Mouse (Mus musculus) frontal cortex, postnatal 25 days (tissue): ENCODE data around the gene Rgl1.

Experiments
- DNase-seq, 2 experiments: peaks; one replicate each; pipeline ENCODE4 v3.0.0; 2022; ENCODE audit warnings: low spot score in 2 of 2

The Rgl1 gene

DNA sequence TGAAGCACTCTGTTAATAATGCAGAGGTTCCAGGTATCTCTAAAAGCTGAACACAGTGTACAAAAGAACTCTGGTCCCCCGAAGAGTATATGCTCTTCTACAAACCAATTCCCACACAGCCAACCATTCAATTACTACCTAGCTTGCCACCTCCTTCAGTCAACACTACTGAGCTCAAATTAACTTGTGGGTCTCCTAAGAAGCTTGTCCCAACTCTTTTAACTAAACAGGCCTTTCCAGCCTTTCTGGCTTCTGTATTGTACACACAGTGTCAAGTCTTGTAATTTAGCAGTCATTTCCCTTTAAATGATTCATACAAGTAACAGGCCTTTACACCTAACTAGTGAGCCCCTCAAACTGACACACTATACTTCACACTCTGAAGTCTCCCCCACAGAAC, 48.8 kb downstream of the Rgl1 start:
- no peak for DNase-seq

DNA sequence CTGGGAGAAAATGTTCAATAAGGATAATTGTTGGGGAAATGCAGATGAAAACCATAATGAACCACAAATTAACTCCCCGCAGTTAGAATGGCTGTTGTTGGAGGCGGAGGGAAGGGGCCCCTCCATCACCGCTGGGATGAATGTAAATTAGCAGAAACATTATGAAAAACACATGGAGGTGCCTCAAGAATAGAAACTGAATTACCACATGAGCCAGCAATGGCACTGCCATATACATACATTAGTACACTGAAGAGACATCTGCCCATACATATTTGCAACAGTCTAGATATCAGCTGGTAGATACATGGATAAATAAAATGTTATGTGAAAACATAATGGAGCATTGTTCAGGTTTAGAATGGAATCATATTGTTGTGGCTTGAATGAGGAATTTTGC, 51.7 kb downstream of the Rgl1 start:
- no peak for DNase-seq

DNA sequence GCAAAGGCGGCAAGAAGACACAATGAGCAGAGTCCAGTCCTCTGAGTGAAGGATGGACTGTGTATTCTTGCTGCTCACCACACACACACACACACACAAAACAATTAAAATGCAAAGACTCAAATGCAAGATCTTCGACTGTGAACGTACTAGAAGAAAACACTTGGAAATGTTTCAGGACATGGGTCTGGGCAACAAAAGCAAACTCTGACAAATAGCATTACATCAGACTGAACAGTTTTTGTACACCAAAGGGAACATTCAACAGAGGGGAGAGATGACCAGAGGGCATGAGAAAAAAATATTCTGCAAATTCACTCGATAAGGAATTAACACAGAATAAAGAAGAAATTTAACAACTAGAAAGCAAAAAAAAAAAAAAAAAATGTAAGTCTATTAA, 52.2 kb downstream of the Rgl1 start:
- no peak for DNase-seq

DNA sequence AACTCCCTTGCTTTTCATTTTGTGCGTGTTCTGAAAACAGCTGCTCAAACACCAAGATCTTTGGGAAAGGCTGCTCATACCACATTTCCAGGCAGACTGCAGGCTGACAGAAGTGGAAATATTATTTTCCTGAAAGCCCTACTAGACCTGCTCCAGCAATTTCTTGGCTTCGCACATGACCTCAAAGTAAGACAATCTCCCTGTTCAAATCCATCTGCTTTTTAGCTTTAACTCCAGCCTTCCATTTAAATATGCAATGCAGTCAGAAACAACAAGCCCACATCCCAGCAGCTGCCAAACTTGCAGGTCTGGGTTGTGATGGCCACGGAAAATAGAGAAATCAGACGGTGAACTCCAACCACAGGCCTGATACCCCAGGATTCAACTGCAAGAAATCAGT, 55.1 kb downstream of the Rgl1 start:
- DNase-seq, result no peak

DNA sequence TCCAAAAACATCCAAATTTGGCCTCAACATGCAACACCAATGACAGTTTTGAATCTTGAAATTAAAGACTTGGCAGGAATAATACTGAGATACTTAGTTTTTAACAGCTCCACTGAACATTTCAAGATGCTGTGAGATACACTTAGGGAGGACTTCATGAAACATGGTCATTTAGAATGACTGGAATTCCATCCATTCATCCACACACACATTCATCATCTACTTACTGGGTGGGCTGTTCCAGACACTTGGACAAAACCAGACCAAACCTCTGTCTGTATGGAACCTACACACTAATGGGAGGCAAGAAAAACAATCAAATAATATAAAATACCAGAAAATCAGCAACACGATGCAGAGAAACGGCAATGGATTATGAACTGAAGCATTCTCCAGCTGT, 58.6 kb downstream of the Rgl1 start:
- no peak for DNase-seq

DNA sequence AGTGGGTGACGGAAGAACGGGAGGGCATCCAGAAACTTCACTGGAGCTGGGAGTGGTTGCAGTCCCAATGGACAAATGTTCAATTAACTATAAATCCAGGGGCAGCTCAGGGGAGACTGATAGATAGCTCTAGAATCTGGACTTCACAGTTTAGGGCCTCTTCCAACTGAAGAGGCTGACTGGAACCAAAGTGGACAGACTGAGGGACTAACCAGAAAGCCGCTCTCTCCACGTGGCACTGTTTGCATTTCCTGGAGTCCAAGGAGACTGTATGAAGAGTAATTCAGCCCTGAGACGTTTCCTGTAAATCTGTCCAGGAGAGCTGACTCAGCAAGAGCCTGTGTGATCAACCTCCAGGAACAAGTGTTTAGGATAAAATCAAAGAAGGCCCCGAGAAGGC, 62.2 kb downstream of the Rgl1 start:
- DNase-seq, result no peak

DNA sequence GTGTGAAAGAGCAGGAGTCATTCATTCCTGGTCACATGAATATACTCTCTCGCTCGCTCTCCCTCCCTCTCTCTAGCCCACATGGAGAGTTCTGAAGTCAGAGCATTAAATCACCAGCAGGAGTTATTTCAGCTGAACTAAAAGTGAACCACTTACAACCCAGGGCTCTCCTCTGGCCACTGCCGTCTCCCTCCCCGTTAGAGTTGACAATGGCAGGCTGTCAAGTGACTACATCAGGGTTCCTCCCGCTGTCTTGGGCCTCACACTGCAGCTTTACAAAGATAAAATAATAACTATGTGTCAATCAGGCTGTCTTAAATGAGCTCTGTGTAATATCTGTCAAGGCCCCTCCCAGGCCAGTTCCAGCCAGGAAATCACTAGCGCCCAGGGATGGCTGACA, 63.2 kb downstream of the Rgl1 start:
- DNase-seq, result no peak

DNA sequence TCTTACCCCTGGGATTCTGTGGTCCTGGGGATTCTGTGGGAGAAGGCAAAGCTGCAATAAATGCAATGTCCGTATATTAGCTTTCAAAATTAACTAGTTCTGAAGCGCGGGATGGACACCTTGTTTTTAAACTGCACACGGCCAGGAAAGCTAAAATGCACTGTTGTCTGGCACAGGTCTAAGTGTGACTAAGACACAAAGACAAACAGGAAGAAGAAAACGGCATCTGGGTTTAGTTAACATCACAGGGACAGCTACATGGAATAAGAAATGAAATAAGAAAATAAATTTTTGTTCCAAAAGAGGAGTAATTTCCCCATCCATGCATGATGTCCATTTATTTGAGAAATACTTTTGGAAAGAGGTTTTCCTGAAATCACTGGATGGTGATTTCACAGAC, 65.1 kb downstream of the Rgl1 start:
- DNase-seq, result no peak

DNA sequence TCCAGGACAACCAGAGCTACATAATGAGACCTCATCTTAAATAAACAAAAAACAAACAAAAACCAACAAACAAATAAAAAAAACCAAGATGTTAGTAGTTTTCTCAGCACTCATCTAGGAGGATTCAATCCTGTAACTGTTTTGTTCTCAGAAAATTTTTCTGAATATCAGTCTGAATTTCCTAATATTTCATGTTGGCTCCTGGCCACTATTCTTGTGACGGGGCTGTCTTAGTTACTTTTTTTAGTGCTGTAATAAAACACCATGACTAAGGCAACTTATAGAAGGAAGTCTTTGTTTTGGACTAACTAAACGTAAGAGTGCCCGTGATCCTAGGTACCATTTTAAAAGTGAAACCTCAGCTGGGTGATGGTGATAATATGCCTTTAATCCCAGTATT, 68.8 kb downstream of the Rgl1 start:
- DNase-seq, result no peak

DNA sequence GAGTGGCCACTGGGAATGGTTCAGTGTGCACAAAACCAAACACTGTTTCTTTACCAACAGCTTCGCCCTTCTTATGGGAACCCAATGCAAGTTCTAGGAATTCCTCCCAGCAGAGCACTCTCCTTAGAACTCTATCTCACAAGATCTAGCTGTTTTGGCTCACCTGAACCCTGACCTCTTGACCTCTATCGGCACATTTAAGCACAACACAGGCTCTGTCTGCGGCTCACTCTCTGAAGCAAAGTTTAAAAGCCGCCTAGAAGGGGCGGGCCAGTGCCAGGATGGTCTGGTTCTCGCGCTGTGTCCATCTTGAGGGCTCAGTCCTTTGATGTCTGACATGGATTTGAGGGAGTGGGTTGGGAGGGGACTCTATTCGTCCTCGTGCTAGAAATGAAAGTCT, 70.7 kb downstream of the Rgl1 start:
- DNase-seq, result no peak

DNA sequence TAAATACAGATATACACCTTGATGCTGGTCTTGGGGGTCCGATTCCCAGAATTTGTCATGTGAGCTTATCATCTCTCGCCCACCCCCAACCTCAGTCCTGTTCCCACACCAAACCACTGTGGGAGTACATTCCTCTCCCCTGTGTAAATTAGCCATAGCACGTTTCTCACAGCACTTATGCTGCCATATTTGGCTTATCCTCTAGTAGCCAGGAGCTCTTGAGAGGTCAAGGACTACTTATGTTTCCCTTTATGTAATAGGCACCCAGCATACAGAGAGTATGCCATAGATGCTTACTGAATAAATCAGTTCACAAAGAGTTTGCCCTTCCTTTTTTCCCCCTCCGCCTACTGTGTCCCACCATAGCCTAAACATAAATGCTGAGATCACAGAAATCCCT, 76.2 kb downstream of the Rgl1 start:
- no peak for DNase-seq

DNA sequence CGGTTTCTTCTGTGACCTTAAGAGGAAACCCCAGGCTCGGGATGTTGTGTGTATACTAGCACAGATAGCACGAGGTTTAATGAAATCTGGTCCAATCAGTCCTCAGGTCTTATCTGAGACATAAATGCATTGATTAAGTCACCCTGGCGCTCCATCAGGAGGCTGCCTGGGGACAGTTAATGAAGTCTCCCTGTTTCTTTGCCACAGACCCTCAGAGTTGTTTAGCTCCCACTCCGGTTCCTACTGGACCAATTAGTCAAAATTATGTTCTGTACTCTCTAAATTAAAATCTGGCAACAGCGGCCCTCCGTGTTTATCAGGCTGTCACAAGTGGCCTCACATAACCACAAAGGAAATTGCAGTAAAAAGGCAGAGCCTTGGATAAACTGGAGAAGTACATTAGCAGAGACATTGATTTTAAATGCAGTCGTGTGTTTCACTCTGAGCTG, 78.4 kb downstream of the Rgl1 start:
- DNase-seq, result no peak

DNA sequence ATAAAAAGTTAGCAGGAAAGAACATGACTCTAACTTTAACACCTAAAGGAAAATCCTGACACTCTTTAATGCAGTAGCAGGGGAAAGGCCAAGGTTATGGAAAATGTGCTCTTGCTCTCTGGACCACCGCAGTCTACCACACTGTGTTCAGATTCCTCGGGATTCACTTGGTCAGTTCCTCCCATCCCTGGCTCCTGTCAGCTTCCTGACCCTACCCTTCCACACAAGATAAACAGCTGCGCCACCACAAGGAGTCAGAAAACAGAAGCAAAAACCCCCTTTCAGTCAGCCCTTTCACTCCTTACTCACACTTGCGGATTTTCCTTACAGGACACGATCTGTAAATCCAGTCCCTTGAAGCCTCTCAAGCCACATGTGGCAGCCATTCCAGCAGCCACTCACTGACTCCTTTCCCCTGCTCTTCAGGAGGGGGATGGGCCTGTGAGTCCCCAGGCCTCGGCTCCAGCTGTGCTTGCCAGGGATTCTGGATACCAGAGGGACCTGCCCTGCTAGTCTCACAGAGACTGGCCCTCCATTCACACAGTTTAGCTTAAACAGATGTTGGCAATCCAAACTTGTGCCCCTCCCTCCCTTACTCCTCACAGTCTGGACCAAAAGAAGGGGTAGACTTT, 78.9 kb downstream of the Rgl1 start:
- DNase-seq, result no peak

DNA sequence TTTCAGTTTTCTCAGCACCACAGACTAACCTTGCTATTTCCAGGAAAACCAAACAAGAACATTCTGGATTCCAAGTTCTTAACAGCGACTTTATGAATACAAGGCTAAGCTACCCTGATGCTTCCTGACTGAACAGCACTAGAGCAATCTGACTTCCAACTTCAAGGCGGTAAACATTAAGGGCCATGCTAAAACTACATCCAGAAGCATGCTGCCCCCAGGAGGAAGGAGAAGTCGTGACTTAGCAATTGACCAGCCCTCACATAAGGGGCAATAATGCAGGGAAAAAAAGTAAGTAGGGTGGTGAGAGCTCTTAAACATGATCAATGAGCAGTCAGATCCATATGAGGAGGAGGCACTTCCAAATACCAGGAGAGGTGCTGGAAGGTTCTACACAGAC, 80.6 kb downstream of the Rgl1 start:
- DNase-seq, result no peak

DNA sequence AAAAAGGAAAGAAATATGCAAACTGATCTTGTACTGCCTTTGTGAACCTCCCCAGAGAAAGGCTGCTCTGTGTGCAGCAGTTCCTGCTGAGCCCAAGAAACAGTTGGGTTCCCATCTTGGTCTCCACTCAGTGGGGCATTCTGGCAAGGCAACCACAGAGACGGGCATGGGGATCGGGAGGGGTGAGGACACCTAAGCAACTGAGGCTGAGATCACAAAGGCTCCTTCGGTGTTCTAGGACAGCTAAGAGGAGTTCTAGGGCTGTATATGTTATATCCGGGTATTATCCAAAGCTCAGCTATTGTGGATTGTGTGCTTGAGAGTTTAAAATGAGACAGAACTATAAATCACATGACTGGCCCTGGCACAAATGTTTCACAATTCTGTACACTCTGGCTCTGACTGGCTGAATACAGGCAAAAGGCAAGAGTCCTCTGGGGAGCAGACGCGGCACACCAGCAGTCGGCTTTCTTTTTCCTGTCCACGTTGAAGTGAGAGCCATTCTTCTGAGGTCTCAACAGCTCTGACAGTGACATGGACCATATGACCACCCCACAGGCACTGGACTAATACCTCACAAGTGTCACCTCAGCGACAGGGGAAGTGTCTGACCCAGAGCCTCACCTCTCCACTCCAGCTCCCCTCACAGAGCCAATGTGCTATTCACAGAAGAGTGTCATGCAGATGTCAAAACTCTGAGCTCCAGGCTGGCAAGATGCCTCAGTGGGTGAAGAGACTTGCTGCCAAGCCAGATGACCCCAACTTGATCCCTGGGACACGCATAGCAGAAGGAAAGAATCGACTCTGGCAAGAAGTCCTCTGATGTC, 83.6 kb downstream of the Rgl1 start:
- DNase-seq, result no peak

DNA sequence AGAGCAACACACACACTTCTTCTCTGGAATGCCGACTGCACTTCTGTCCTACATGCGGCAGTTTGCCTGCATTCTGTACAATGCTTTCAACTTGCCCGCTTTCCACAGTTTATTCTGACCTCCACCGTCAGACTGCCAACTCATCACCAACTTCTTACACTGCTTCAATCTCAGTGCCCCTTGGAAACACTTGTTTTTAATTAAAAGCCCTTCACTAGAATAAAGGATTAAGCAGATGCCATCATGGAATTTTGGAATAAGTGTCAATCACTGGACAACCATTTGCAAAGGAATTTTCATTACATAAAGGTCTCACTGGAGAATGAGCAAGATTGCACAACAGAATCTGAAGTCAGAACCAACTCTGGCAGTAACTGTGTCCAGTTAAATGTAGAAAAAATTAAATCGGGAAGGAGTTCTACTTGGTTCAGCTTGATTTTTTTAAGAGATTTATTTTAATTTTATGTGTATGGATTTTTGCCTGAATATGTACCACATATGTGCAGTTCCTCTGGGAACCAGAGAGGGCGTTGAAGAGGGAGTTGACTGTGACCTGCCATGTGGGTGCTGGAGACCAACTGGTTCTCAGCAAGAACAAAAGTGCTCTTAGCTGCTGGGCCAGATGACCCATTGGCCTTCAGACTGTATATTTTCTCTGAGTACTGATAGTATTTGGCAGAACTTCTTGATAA, 84.3 kb downstream of the Rgl1 start:
- DNase-seq, result no peak

DNA sequence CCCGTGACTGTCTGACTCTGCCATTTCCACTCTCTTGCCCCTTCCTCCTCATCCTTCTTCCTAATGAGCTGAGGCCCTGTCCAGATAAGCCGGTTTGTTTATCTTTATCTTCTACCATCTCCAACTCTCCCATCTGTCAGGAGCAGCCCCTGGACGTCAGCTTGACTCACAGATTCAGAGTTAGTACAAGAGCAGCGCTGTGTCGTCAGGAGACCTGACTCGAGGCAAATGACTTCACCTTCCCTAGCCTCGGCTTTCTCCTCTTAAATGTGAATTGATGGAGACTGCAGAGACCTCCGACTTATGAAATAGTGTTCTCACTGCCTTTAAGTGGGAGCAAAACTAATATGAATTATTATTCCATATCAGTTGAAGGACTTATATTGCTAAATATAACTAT, 85.0 kb downstream of the Rgl1 start:
- DNase-seq, result no peak

DNA sequence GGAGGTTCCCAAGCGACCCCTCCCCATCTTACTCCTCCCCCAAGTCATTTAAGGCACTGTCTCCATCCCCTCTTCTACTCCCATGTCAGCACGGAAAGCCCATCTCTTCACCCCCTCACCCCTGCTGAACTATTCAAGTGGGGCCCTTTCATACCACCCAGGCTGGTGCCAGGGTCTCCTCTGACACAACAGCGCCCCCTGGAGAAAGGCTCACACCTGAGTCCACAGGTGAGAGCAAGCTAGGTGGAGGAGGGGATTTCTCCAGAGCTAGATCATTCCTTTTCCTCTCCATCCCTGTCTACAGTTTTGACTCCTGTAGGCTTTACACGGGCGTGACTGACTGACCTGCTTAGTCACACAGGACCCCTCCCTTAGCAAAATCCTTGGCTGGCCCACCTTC, 87.7 kb downstream of the Rgl1 start:
- DNase-seq, result no peak

DNA sequence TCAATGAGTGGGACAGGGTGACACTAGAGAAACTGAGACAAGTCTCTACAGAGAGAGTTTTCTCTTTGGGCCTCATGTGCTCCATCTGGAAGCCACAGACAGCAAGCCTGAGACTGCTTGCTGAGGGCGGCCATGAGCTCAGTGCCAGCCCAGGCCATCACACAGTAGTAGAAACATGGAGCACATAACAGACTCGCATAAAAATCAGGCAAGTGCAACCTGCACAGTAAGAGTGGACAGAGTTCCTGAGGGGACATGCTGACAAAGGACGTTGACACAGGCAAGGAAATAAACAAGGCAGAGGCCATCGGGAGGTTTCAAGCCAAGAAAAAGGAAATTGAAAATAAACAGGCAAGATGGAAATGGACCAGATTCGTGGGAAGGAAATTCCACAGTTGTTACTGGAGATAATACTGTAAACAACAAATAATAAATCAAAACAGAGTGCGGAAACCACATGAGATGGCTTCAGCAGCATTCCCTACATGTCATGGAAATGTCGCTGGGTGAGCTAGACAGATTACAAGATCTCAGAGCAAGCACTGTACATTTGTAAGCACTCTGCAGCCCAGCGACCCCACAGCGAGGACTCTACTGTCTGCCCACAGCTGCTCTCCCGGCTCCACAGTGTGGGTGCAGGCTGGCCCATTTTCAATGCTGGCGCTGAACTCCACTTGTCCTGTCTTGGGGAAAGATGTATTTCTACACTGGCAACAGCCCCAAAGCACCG, 88.5 kb downstream of the Rgl1 start:
- DNase-seq, result no peak

DNA sequence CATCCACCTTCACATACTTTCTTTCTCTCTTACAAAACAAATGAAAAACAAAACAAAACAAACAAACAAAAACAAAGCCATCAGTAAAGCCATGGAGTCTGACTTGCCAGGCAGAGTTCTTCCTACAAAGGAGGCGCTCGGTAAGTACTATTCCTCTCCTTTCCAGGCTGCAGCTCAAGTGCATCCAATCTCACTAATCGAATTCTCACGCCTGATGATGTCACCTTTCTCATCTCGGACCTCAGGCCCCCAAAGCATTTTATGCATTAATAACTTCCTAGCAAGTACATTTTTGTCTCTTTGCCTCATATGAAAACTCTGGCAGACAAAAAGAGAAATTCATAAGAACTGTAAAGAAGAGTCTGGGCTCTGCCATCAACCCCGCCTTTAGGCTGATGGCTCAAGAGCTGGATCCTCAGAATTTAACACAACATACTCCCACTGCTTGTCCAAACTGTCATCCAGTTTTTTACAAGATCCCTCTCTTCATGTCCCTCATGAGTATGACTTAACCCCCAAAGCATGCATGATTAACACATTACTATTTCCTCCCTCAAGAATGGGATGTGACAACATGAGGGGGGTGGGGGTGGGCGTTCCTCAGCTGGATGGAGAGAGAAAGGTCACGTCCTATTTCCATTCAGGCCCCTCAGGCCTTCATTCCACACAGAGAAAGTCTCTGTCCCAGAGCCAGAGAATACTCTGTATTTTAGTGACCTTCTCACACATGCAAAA, 96.5 kb downstream of the Rgl1 start:
- no peak for DNase-seq

DNA sequence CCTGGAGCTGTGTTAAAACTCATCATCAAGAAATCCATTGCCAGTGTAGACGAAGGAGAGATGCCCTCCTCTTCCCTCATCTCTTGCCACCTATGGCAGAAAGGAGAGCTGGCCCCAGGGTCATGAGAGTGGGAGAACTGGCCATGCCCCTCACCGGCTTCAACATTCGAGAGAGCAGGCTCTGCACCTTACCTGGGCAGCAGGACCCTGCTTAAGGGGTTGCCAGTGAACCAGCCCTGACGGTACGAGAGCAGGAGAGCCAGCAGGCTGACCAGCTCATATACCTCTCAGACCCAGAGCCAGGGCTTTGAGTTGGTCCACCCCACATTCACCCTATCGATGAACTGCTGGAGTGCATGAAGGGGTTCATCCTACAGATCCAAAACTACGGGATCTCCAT, 105.7 kb downstream of the Rgl1 start:
- no peak for DNase-seq

DNA sequence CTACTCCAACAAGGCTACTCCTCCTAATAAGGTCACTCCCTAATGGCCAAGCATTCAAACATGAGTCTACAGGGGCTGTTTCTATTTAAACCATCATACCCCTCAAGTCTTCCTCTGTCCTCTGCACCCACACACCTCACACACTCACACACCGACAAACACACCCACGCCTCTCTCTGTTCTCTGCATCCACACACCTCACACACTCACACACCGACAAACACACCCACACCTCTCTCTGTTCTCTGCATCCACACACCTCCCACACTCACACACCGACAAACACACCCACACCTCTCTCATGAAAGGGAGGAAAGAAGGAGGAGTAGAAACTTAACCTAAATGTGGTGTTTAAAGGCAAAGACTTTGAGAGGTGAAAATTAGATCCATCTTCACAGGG, 106.2 kb downstream of the Rgl1 start:
- DNase-seq, result no peak
